Mouse (Mus musculus): ENCODE measurements around the gene Aprt.

DNA sequence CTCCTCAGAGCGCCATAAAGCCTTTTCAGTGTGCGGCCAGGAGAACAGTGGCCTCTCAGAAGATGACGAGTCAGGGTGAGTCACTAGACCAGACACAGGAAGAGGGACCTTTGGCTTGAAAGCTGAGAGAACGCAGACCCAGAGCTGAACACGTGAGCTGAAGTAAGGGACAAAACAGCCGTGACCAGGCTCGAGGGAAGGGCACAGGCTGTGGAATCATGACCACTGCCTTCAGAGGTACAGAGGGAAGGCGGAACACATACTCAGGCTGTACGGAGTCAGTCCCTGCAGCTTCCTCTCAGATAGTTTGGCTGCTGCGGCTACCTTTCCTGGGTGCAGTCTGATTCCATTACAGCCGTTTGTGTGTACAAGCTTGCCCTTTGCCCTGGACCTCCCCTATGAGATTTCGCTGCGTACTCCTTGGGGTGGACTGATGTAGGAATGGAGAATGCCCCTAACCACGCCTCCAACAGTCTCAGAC is 8.7 kb upstream of the Aprt start:
- no peak for TF ChIP-seq IRF4 (IDR thresholded peaks at IDR 0.05; ENCODE audit: low read depth, low read length)
- no peak for TF ChIP-seq MEF2A (IDR thresholded peaks at IDR 0.05; ENCODE audit: borderline replicate concordance, low read depth, low read length)
- TF ChIP-seq CTCF (conservative IDR thresholded peaks at IDR 0.05 in 1 of 2, IDR thresholded peaks at IDR 0.05 in 1 of 2; ENCODE audit: low read depth in 2 of 2, low read length in 2 of 2), result no peak
- TF ChIP-seq ZMIZ1 (IDR thresholded peaks at IDR 0.05; ENCODE audit: low read depth, low read length), result no peak

Measured in CH12.LX (cell line).